Mouse (Mus musculus) embryonic fibroblast, embryonic 13.5 days (primary cell): ENCODE measurements around the gene Cacna1d.

Experiments
- CTCF ChIP-seq: IDR thresholded peaks from 2 replicates; pipeline ENCODE4 v1.5.1; 2011; ENCODE audit warnings: mild to moderate bottlenecking, control low read depth, low read length, moderate library complexity, borderline replicate concordance; ENCODE audit not compliant: insufficient read depth
- POLR2A ChIP-seq: IDR thresholded peaks from 2 replicates; pipeline ENCODE4 v1.6.1; 2011; ENCODE audit warnings: low read depth, mild to moderate bottlenecking, control low read depth, low read length, moderate library complexity

DNA sequence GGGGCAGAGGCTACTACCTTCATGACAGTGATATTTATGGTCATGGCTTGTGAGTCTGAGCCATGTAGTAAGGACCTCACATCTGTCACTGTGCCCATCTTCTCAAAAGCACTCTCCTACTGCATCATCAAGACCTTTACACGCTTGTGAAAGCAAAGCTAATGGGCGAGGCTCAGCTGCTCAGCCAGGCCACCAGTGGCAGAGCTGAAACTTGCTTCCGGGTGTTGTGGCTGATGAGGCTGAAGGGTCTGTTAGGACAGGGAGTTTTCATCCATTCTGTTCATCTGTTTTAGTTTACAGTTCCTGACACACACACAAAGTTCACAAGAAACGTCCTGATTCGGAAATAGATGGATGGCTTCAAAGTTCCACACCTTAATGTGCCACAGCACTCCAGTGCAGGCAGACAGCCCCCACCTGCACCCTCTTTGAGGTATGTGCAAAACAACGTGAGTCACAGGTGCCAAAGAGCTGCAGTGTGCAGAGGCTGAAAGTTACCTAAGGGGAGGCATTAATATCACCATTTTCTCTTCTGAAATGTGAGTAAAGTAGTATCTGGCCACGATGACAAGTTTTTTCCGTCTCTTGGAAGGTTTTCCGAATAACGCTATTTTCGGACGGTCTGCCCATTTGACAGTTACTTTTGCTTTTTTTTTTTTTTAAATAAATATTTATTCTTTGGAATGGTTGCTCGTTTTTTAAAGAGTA is 306.7 kb downstream of the Cacna1d start:
- TF ChIP-seq CTCF: no peak
- TF ChIP-seq POLR2A: no peak
